Mouse (Mus musculus) embryonic facial prominence, embryonic 13.5 days (tissue): ENCODE results near the gene Arnt. TPM values are rescaled to one million over a fixed set of nuclear protein-coding genes. Genes with fewer than 3 reads are reported as not detected.

Source experiments
- ATAC-seq: fragments of 200-750 bp; cut with Nextera tagmentation; 2 replicates; pipeline ENCODE4 v1.8.0; 2017; ENCODE audit warnings: low read depth; ENCODE audit not compliant: insufficient number of reproducible peaks, insufficient read depth, low FRiP score, low TSS enrichment
- H3K27ac ChIP-seq: fragments of 300-500 bp; sonication (generic); 2 replicates; pipeline ENCODE4 v1.5.1; 2015; ENCODE audit warnings: moderate library complexity, mild to moderate bottlenecking, inconsistent platforms
- H3K27me3 ChIP-seq: fragments of 300-500 bp; sonication (generic); 2 replicates; pipeline ENCODE4 v1.6.1; 2015; ENCODE audit warnings: mild to moderate bottlenecking, inconsistent platforms
- H3K36me3 ChIP-seq: fragments of 300-500 bp; sonication (generic); 2 replicates; pipeline ENCODE4 v1.6.1; 2015; ENCODE audit warnings: mild to moderate bottlenecking, inconsistent platforms
- H3K4me1 ChIP-seq: fragments of 300-500 bp; sonication (generic); 2 replicates; pipeline ENCODE4 v1.6.1; 2015; ENCODE audit warnings: inconsistent platforms
- H3K4me2 ChIP-seq: fragments of 300-500 bp; sonication (generic); 2 replicates; pipeline ENCODE4 v1.6.1; 2015; ENCODE audit warnings: moderate library complexity, mild to moderate bottlenecking, inconsistent platforms
- H3K4me3 ChIP-seq: fragments of 300-500 bp; sonication (generic); 2 replicates; pipeline ENCODE4 v1.5.1; 2015; ENCODE audit warnings: mild to moderate bottlenecking, inconsistent platforms
- H3K9ac ChIP-seq: fragments of 300-500 bp; sonication (generic); 2 replicates; pipeline ENCODE4 v1.6.1; 2015; ENCODE audit warnings: mild to moderate bottlenecking, inconsistent platforms
- H3K9me3 ChIP-seq: fragments of 300-500 bp; sonication (generic); 2 replicates; pipeline ENCODE4 v1.6.1; 2016; ENCODE audit warnings: inconsistent platforms
- WGBS: fragments of 180-500 bp; shearing (Covaris S2); methylation state at CpG from one replicate; pipeline ENCODE4 v1.1.7; 2015; ENCODE audit warnings: mixed read lengths; 5-methylcytosine and 5-hydroxymethylcytosine counted together
- polyA plus RNA-seq: library from polyadenylated mRNA; unstranded; fragments of >200 nt; fragmentation: Nextera tagmentation; extraction: Ambion mirVana; gene quantifications from 2 replicates; pipeline ENCODE4 v1.2.1, GENCODE M21; 2015

Arnt gene
- polyA plus RNA-seq, 1 experiment from 2014 or later, result 53.2 TPM

GRCm38 (mm10) chr3:95511611-95512180 is 77.5 kb downstream of the Arnt start:
- no peaks in the 10 kb centered on the region for H3K9me3 ChIP-seq
- 73% methylated on average over 9 of the region's 9 CpGs for WGBS
- H3K4me1 ChIP-seq, result no peaks in the 10 kb centered on the region
- no peak for ATAC-seq
- no peak overlapping the region for H3K9ac ChIP-seq
- no peak overlapping the region for H3K4me3 ChIP-seq
- H3K27me3 ChIP-seq, result no peaks in the 10 kb centered on the region
- H3K27ac ChIP-seq, result no peak overlapping the region
- no peak overlapping the region for H3K4me2 ChIP-seq
- peaks cover 19% of the 10 kb centered on the region; the same call in 1 of the 2 replicates for H3K36me3 ChIP-seq

GRCm38 (mm10) chr3:95516614-95517041 is 82.4 kb downstream of the Arnt start:
- no peak for ATAC-seq

GRCm38 (mm10) chr3:95517493-95517898 is 83.3 kb downstream of the Arnt start:
- Histone ChIP-seq H3K36me3 (no peaks in the 10 kb centered on the region), H3K27me3 (no peaks in the 10 kb centered on the region), H3K27ac (no peak overlapping the region), H3K9ac (no peak overlapping the region), H3K4me3 (no peak overlapping the region), H3K9me3 (no peaks in the 10 kb centered on the region), H3K4me2 (peak overlapping the region; percentile 18; the same call in 1 of the 2 replicates), H3K4me1 (peaks cover 3% of the 10 kb centered on the region; the same call in 1 of the 2 replicates)
- 21% methylated on average over 10 of the region's 10 CpGs for WGBS
- ATAC-seq, result no peak

More at GRCm38 (mm10) chr3:95516614-95517041, 82.4 kb downstream of the Arnt start:
- Histone ChIP-seq H3K9me3 (no peaks in the 10 kb centered on the region), H3K9ac (0 out of 2 replicates have a peak overlapping the region, but pooled peaks have one; percentile 28), H3K4me3 (no peak overlapping the region), H3K4me1 (peaks cover 3% of the 10 kb centered on the region; the same call in 1 of the 2 replicates), H3K36me3 (no peaks in the 10 kb centered on the region), H3K27ac (no peak overlapping the region), H3K27me3 (no peaks in the 10 kb centered on the region), H3K4me2 (no peak overlapping the region)
- WGBS, result 86% methylated on average over 3 of the region's 3 CpGs

- no peaks in the 10 kb centered on the region for H3K27me3 ChIP-seq
- no peak for ATAC-seq
- no peaks in the 10 kb centered on the region for H3K36me3 ChIP-seq
- H3K4me1 ChIP-seq, result peaks cover 9% of the 10 kb centered on the region; the same call in 1 of the 2 replicates
- no peak overlapping the region for H3K4me2 ChIP-seq
- H3K4me3 ChIP-seq, result no peak overlapping the region
- H3K9ac ChIP-seq, result no peak overlapping the region
- H3K27ac ChIP-seq, result no peak overlapping the region
- 76% methylated on average over 7 of the region's 7 CpGs for whole genome bisulfite sequencing
- no peaks in the 10 kb centered on the region for H3K9me3 ChIP-seq
Observed at GRCm38 (mm10) chr3:95518891-95519290, 84.7 kb downstream of the Arnt start.

- Histone ChIP-seq H3K27ac (no peak overlapping the region), H3K9ac (no peak overlapping the region), H3K4me2 (no peak overlapping the region), H3K9me3 (no peaks in the 10 kb centered on the region), H3K27me3 (no peaks in the 10 kb centered on the region), H3K36me3 (no peaks in the 10 kb centered on the region), H3K4me3 (no peak overlapping the region), H3K4me1 (peaks cover 9% of the 10 kb centered on the region; the same call in 1 of the 2 replicates)
- WGBS, result 75% methylated on average over 2 of the region's 2 CpGs
- ATAC-seq, result no peak
Observed at GRCm38 (mm10) chr3:95519315-95519714, 85.1 kb downstream of the Arnt start.

- no peak overlapping the region for H3K4me3 ChIP-seq
- no peaks in the 10 kb centered on the region for H3K27me3 ChIP-seq
- H3K9ac ChIP-seq, result no peak overlapping the region
- H3K36me3 ChIP-seq, result no peaks in the 10 kb centered on the region
- H3K9me3 ChIP-seq, result no peaks in the 10 kb centered on the region
- no peak overlapping the region for H3K27ac ChIP-seq
- 85% methylated on average over 3 of the region's 3 CpGs for WGBS
- H3K4me2 ChIP-seq, result no peak overlapping the region
- no peak for ATAC-seq
- H3K4me1 ChIP-seq, result peaks cover 9% of the 10 kb centered on the region; the same call in 1 of the 2 replicates
Observed at GRCm38 (mm10) chr3:95520100-95520499, 85.9 kb downstream of the Arnt start.

GRCm38 (mm10) chr3:95521168-95521567 is 87.0 kb downstream of the Arnt start:
- H3K36me3 ChIP-seq, result no peaks in the 10 kb centered on the region
- H3K4me1 ChIP-seq, result peaks cover 9% of the 10 kb centered on the region; the same call in 1 of the 2 replicates
- H3K4me2 ChIP-seq, result no peak overlapping the region
- H3K27me3 ChIP-seq, result no peaks in the 10 kb centered on the region
- H3K4me3 ChIP-seq, result no peak overlapping the region
- H3K27ac ChIP-seq, result no peak overlapping the region
- 89% methylated on average over 10 of the region's 10 CpGs for WGBS
- H3K9me3 ChIP-seq, result no peaks in the 10 kb centered on the region
- ATAC-seq, result no peak
- no peak overlapping the region for H3K9ac ChIP-seq

- Histone ChIP-seq H3K27me3 (no peaks in the 10 kb centered on the region), H3K9me3 (no peaks in the 10 kb centered on the region), H3K9ac (no peak overlapping the region), H3K4me2 (no peak overlapping the region), H3K36me3 (no peaks in the 10 kb centered on the region), H3K4me3 (no peak overlapping the region), H3K4me1 (0 out of 2 replicates have a peak, but pooled peaks cover 6% of the 10 kb centered on the region), H3K27ac (no peak overlapping the region)
- ATAC-seq, result no peak
- WGBS, result 33% methylated on average over 3 of the region's 3 CpGs
Observed at GRCm38 (mm10) chr3:95523662-95524061, 89.5 kb downstream of the Arnt start.

- 61% methylated on average over 2 of the region's 2 CpGs for WGBS
- Histone ChIP-seq H3K9ac (no peak overlapping the region), H3K4me1 (0 out of 2 replicates have a peak, but pooled peaks cover 6% of the 10 kb centered on the region), H3K27me3 (no peaks in the 10 kb centered on the region), H3K4me2 (no peak overlapping the region), H3K9me3 (no peaks in the 10 kb centered on the region), H3K4me3 (no peak overlapping the region), H3K36me3 (no peaks in the 10 kb centered on the region), H3K27ac (no peak overlapping the region)
- ATAC-seq, result no peak
Observed at GRCm38 (mm10) chr3:95524673-95525072, 90.5 kb downstream of the Arnt start.

- H3K9me3 ChIP-seq, result no peaks in the 10 kb centered on the region
- 0 out of 2 replicates have a peak, but pooled peaks cover 6% of the 10 kb centered on the region for H3K4me1 ChIP-seq
- H3K36me3 ChIP-seq, result no peaks in the 10 kb centered on the region
Observed at GRCm38 (mm10) chr3:95526111-95526510, 91.9 kb downstream of the Arnt start.

GRCm38 (mm10) chr3:95526622-95527211 is 92.5 kb downstream of the Arnt start, which contains the start of gene Ctss:
Gene Ctss, plus strand, starts transcription at chr3:95526786.
- Histone ChIP-seq H3K4me2 (no peak within 1 kb of the TSS), H3K4me1 (0 out of 2 replicates have a peak, but pooled peaks cover 6% of the 10 kb centered on the region), H3K27me3 (no peaks in the 10 kb centered on the region), H3K36me3 (no peaks in the 10 kb centered on the region), H3K9ac (no peak within 1 kb of the TSS), H3K27ac (no peak within 1 kb of the TSS), H3K9me3 (no peaks in the 10 kb centered on the region), H3K4me3 (no peak within 1 kb of the TSS)
- 84% methylated on average over 8 of the region's 8 CpGs for WGBS
- no peak for ATAC-seq

More at GRCm38 (mm10) chr3:95526111-95526510, 91.9 kb downstream of the Arnt start:
- Histone ChIP-seq H3K9ac (no peak overlapping the region), H3K4me2 (no peak overlapping the region), H3K4me3 (no peak overlapping the region), H3K27ac (no peak overlapping the region), H3K27me3 (no peaks in the 10 kb centered on the region)
- no peak for ATAC-seq

GRCm38 (mm10) chr3:95529814-95530213 is 95.6 kb downstream of the Arnt start:
- no peaks in the 10 kb centered on the region for H3K36me3 ChIP-seq
- H3K27ac ChIP-seq, result no peak overlapping the region
- no peaks in the 10 kb centered on the region for H3K9me3 ChIP-seq
- no peak overlapping the region for H3K4me3 ChIP-seq
- no peak overlapping the region for H3K4me2 ChIP-seq
- ATAC-seq, result no peak
- no peaks in the 10 kb centered on the region for H3K4me1 ChIP-seq
- no peak overlapping the region for H3K9ac ChIP-seq
- 91% methylated on average over 6 of the region's 6 CpGs for WGBS
- H3K27me3 ChIP-seq, result no peaks in the 10 kb centered on the region
